Mouse (Mus musculus): ENCODE measurements around the gene Cyp4f18. TPM values are rescaled to one million over a fixed set of nuclear protein-coding genes. Genes with fewer than 3 reads are reported as not detected.

Cyp4f18 gene
- total RNA-seq, 4 experiments from 2014 or later = 0.54 to 0.91 TPM; not detected in 2

Other genes starting within 250 kb of the Cyp4f18 start
- 1 to 10 TPM; 1.7 to 2.4 (median 1.8) TPM for gene Zfp709, start 127.6 kb downstream of the Cyp4f18 start, total RNA-seq (2022)
- 1 to 10 TPM; 2.5 to 4.2 (median 3.2) TPM for gene Zfp882, start 101.0 kb downstream of the Cyp4f18 start, total RNA-seq (2022)
- 10 to 100 TPM; 17.1 to 20.4 (median 18.5) TPM for gene Zfp617, start 101.0 kb downstream of the Cyp4f18 start, total RNA-seq (2022)
- gene Zfp961, start 58.6 kb downstream of the Cyp4f18 start, total RNA-seq (2022) = 1 to 10 TPM; 1.3 to 2.3 (median 2.2) TPM
- not detected for gene Olfr372, start 31.6 kb upstream of the Cyp4f18 start, total RNA-seq (2022)
- gene Olfr373, start 73.6 kb upstream of the Cyp4f18 start, total RNA-seq (2022) = not detected
- not detected for gene Olfr374, start 97.4 kb upstream of the Cyp4f18 start, total RNA-seq (2022)
- gene Tpm4, start 125.3 kb upstream of the Cyp4f18 start, total RNA-seq (2022) = 10 to 100 TPM; 15.5 to 29.6 (median 21.3) TPM
- 10 to 100 TPM in 2 of 4 experiments, 1 to 10 TPM in 2; 6.3 to 14.1 (median 9.0) TPM for gene Rab8a, start 151.6 kb upstream of the Cyp4f18 start, total RNA-seq (2022)
- gene Hsh2d, start 180.0 kb upstream of the Cyp4f18 start, total RNA-seq (2022) = not detected
- not detected for gene Cib3, start 203.2 kb upstream of the Cyp4f18 start, total RNA-seq (2022)
- gene Gm11034, start 204.0 kb upstream of the Cyp4f18 start, total RNA-seq (2022) = not detected
- gene Fam32a, start 210.1 kb upstream of the Cyp4f18 start, total RNA-seq (2022) = 1 to 10 TPM; 5.9 to 9.7 (median 7.9) TPM
- gene Ap1m1, start 230.4 kb upstream of the Cyp4f18 start, total RNA-seq (2022) = 10 to 100 TPM; 17.6 to 20.9 (median 19.1) TPM

Data from gastrocnemius, adult 8-10 months (tissue).